In genomic region chr8:105476161-105476560, GRCm38 (mm10) we compare ENCODE assay signal across 19 mouse cellular contexts. TPM values are rescaled to one million over a fixed set of nuclear protein-coding genes. Genes with fewer than 3 reads are reported as not detected.
"Had no signal": no experiment of that assay in that cellular context is flagged by ENCODE, and none has a peak within 500 bp of the region (broad histone marks: within the 10 kb centered on the region; RNA-seq: fewer than 3 reads in every experiment).

No protein-coding gene starts in this region.

- H3K4me3 ChIP-seq: lung, embryonic 15.5 days; megakaryocyte, embryonic 14.5 days; midbrain, embryonic 12.5 days; neural tube, embryonic 12.5 days; stomach, embryonic 15.5 days had no signal

- H3K9me3 ChIP-seq: lung, embryonic 15.5 days; megakaryocyte, embryonic 14.5 days; midbrain, embryonic 12.5 days; neural tube, embryonic 12.5 days; stomach, embryonic 15.5 days had no signal

- DNase-seq: liver, postnatal 0 days; lung, adult 2 months; lung, postnatal 14 days; lung, postnatal 36 days; right cerebral cortex, postnatal 14 days; thymus, adult 2 months; thymus, postnatal 25 days; thymus, postnatal 4 days had no signal

- H3K9ac ChIP-seq: liver, postnatal 0 days; lung, embryonic 15.5 days; midbrain, embryonic 12.5 days; neural tube, embryonic 12.5 days; stomach, embryonic 15.5 days had no signal

- H3K27ac ChIP-seq: lung, embryonic 15.5 days; macrophage; midbrain, embryonic 12.5 days; neural tube, embryonic 12.5 days; stomach, embryonic 15.5 days; stomach, postnatal 0 days had no signal

- ATAC-seq: liver, postnatal 0 days; lung, postnatal 0 days; midbrain, embryonic 16.5 days had no signal

- H3K4me2 ChIP-seq: lung, embryonic 15.5 days; stomach, embryonic 15.5 days had no signal

RNA-seq across cellular contexts. Expression of gene Hsd11b2, which starts 42.4 kb away (rescaled TPM):
- total RNA-seq: monocyte, adult 5-6 weeks; neutrophil, adult 5-6 weeks had no signal
- polyA plus RNA-seq: macrophage had no signal
